Mouse (Mus musculus): ENCODE data around the gene Cdh8. TPM values are rescaled to one million over a fixed set of nuclear protein-coding genes. Genes with fewer than 3 reads are reported as not detected.

Gene Cdh8
- polyA plus RNA-seq, 1 experiment from 2014 or later, result 64.4 TPM

DNA sequence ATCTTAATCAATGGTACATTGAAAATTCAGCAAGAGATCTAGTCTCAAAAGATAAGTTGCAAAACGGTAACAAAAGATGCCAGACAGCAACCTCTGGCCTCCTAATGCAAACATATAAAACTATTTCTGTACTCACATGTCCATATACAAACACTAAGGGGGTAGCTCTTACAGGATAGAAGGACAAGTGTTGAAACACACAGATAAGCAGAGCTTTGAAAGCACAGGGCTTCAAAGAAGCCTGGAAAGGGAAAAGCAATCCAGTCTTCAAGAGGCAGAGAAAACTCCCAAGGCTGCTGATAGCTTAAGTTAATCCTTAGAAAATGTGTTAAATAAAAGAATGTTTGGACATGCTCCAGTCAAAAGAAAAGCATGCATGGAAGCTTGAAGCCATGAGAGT lies 77.0 kb downstream of the Cdh8 start:
- WGBS, result 50% methylated on average over 1 of the region's 1 CpGs
- no peak overlapping the region for H3K9ac ChIP-seq (ENCODE audit: low read depth, low read length)
- no peaks in the 10 kb centered on the region for H3K4me1 ChIP-seq (ENCODE audit: control insufficient read depth, insufficient read depth, low read length)
- no peaks in the 10 kb centered on the region for H3K36me3 ChIP-seq (ENCODE audit: control insufficient read depth, insufficient read depth, low read length)
- no peak overlapping the region for H3K4me3 ChIP-seq (ENCODE audit: low read depth, low read length)
- H3K27me3 ChIP-seq (ENCODE audit: control insufficient read depth, insufficient read depth, low read depth, low read length), result no peaks in the 10 kb centered on the region
- H3K4me2 ChIP-seq (ENCODE audit: low read length), result no peak overlapping the region
- H3K9me3 ChIP-seq (replicated peaks; ENCODE audit: control insufficient read depth, low read length, poor library complexity, severe bottlenecking), result no peaks in the 10 kb centered on the region
- H3K27ac ChIP-seq (ENCODE audit: low read length), result no peak overlapping the region
- no peak for ATAC-seq

DNA sequence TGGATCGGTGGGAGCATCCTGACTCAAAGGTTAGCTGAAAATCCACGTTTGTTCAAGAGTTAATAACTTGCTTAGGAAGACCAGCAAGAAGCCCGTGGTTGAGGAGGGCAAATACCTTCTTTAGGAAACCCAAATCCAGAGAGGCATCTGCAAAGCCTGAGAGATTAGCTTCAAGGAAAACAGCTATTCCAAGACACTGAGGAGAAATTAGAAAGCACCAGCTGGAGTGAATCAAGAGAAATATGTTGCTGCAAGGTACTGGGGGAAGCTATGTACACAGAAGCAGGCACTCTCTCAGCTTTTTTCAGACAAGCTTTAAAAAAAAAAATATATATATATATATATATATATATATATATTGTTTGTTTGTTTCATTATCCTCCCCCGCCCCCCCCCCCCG lies 88.7 kb downstream of the Cdh8 start:
- Histone ChIP-seq H3K4me1 (ENCODE audit: control insufficient read depth, insufficient read depth, low read length) (no peaks in the 10 kb centered on the region), H3K9me3 (replicated peaks; ENCODE audit: control insufficient read depth, low read length, poor library complexity, severe bottlenecking) (no peaks in the 10 kb centered on the region), H3K27me3 (ENCODE audit: control insufficient read depth, insufficient read depth, low read depth, low read length) (no peaks in the 10 kb centered on the region), H3K36me3 (ENCODE audit: control insufficient read depth, insufficient read depth, low read length) (no peaks in the 10 kb centered on the region), H3K4me2 (ENCODE audit: low read length) (no peak overlapping the region), H3K9ac (ENCODE audit: low read depth, low read length) (no peak overlapping the region), H3K27ac (ENCODE audit: low read length) (no peak overlapping the region), H3K4me3 (ENCODE audit: low read depth, low read length) (no peak overlapping the region)
- ATAC-seq, result no peak
- 78% methylated on average over 5 of the region's 5 CpGs for WGBS

DNA sequence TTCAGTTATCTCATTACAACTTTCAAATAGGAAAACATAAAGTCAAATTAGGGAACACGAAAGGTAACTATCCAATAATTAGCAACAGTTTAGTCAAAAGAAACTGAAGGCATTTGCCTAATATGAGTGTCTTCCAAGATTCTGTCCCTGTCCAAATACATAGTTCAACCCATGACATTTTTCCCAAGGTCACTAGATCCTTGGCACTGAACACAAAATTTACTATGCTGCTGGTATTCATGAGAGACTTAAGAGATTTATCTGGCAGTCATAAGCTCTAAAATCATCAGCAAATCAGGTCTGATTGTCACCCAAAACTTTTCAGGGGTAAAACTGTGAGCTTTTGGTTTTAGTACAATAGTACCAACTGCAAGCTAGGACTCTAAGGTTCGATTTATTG lies 101.7 kb downstream of the Cdh8 start:
- H3K9me3 ChIP-seq (replicated peaks; ENCODE audit: control insufficient read depth, low read length, poor library complexity, severe bottlenecking), result no peaks in the 10 kb centered on the region
- H3K4me1 ChIP-seq (ENCODE audit: control insufficient read depth, insufficient read depth, low read length), result no peaks in the 10 kb centered on the region
- no peak overlapping the region for H3K9ac ChIP-seq (ENCODE audit: low read depth, low read length)
- no peak overlapping the region for H3K4me3 ChIP-seq (ENCODE audit: low read depth, low read length)
- no peak overlapping the region for H3K4me2 ChIP-seq (ENCODE audit: low read length)
- whole genome bisulfite sequencing, result 99% methylated on average over 2 of the region's 2 CpGs
- ATAC-seq, result no peak
- H3K36me3 ChIP-seq (ENCODE audit: control insufficient read depth, insufficient read depth, low read length), result no peaks in the 10 kb centered on the region
- no peaks in the 10 kb centered on the region for H3K27me3 ChIP-seq (ENCODE audit: control insufficient read depth, insufficient read depth, low read depth, low read length)
- H3K27ac ChIP-seq (ENCODE audit: low read length), result no peak overlapping the region

DNA sequence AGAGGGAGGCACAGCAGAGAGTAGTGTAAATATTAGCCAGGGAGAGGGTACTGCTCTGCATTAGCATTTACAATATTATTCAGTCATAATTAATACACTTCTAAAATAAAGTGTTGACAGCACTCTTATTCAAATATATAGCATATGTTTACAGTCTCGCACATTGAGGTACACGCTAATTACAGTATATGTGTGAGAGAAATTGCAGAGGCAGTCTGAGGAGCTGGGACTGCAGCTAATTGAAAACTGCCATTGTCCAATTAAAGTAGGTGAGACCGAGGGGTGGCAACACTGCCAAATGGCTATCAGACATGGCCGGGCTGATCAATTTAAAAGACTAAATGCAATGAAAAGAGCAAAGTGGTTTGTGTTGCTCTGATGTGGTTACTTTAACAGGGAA lies 112.1 kb downstream of the Cdh8 start:
- H3K27me3 ChIP-seq (ENCODE audit: control insufficient read depth, insufficient read depth, low read depth, low read length), result no peaks in the 10 kb centered on the region
- H3K4me2 ChIP-seq (ENCODE audit: low read length), result no peak overlapping the region
- 81% methylated on average over 4 of the region's 4 CpGs for WGBS
- ATAC-seq, result no peak
- no peaks in the 10 kb centered on the region for H3K9me3 ChIP-seq (replicated peaks; ENCODE audit: control insufficient read depth, low read length, poor library complexity, severe bottlenecking)
- no peak overlapping the region for H3K4me3 ChIP-seq (ENCODE audit: low read depth, low read length)
- no peak overlapping the region for H3K9ac ChIP-seq (ENCODE audit: low read depth, low read length)
- H3K4me1 ChIP-seq (ENCODE audit: control insufficient read depth, insufficient read depth, low read length), result no peaks in the 10 kb centered on the region
- H3K36me3 ChIP-seq (ENCODE audit: control insufficient read depth, insufficient read depth, low read length), result no peaks in the 10 kb centered on the region
- H3K27ac ChIP-seq (ENCODE audit: low read length), result no peak overlapping the region

DNA sequence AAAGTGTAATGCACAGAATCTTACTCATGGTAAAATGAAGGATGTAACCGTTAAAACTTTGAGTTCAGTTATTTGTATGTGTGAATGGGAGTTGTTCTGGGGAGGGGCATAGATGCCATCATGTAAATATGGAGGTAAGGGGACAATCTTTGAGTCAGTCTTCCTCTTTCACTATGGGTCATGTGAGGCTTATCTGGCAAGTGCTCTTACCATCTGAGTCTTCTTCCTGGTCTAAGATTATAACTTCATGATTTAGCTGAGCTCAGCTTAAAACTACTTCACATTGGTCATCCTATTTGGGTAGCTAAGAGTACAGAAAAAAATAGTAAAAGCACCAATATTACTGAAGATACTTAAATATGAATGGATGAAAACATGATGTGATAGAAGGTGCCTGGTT lies 126.1 kb downstream of the Cdh8 start:
- Histone ChIP-seq H3K9me3 (replicated peaks; ENCODE audit: control insufficient read depth, low read length, poor library complexity, severe bottlenecking) (no peaks in the 10 kb centered on the region), H3K4me2 (ENCODE audit: low read length) (no peak overlapping the region), H3K27me3 (ENCODE audit: control insufficient read depth, insufficient read depth, low read depth, low read length) (no peaks in the 10 kb centered on the region), H3K4me1 (ENCODE audit: control insufficient read depth, insufficient read depth, low read length) (no peaks in the 10 kb centered on the region), H3K9ac (ENCODE audit: low read depth, low read length) (no peak overlapping the region), H3K36me3 (ENCODE audit: control insufficient read depth, insufficient read depth, low read length) (no peaks in the 10 kb centered on the region), H3K27ac (ENCODE audit: low read length) (no peak overlapping the region), H3K4me3 (ENCODE audit: low read depth, low read length) (no peak overlapping the region)
- ATAC-seq, result no peak
- WGBS, result 88% methylated on average over 1 of the region's 1 CpGs

DNA sequence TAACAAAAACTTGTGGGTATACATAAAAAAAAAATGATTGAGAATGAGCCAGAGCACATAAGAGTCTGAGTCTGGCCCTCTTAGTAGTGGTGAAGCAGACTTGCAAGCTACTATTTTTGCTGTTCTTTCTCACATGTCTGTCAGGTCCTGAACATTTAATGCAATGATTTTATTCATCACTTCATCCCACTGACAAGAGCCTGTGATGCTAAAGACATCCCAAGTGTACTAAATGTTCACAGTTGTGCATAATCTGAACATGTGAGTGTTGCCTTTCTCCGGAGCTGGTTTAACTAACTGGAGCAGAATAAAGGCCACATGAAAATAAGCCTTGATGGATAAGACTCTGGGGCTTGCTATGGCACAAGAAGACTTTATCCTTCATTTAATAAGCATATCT lies 131.2 kb downstream of the Cdh8 start:
- Histone ChIP-seq H3K4me3 (ENCODE audit: low read depth, low read length) (no peak overlapping the region), H3K27me3 (ENCODE audit: control insufficient read depth, insufficient read depth, low read depth, low read length) (no peaks in the 10 kb centered on the region), H3K4me2 (ENCODE audit: low read length) (no peak overlapping the region), H3K27ac (ENCODE audit: low read length) (no peak overlapping the region), H3K36me3 (ENCODE audit: control insufficient read depth, insufficient read depth, low read length) (no peaks in the 10 kb centered on the region), H3K9me3 (replicated peaks; ENCODE audit: control insufficient read depth, low read length, poor library complexity, severe bottlenecking) (no peaks in the 10 kb centered on the region), H3K4me1 (ENCODE audit: control insufficient read depth, insufficient read depth, low read length) (no peaks in the 10 kb centered on the region), H3K9ac (ENCODE audit: low read depth, low read length) (no peak overlapping the region)
- 67% methylated on average over 1 of the region's 1 CpGs for WGBS
- no peak for ATAC-seq

DNA sequence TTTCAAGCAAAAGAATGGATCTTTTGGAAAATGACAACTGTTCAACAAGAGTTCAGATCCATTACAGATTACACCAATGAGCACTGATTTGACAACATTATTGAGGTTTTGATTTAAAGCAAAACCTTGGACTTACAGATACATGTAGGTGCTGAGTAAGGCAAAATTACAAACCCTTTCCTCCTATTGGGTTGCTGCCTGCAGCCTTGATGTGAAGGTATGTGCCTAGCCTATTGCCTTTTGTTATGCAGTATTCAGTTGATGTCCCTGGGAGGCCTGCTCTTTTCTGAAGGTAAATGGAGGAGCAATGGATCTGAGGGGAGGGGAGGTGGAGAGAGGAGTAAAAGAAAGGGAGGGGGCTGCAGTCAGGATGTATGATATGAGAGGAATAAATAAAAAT lies 135.9 kb downstream of the Cdh8 start:
- no peak for ATAC-seq
- Histone ChIP-seq H3K9ac (ENCODE audit: low read depth, low read length) (no peak overlapping the region), H3K9me3 (replicated peaks; ENCODE audit: control insufficient read depth, low read length, poor library complexity, severe bottlenecking) (no peaks in the 10 kb centered on the region), H3K4me3 (ENCODE audit: low read depth, low read length) (no peak overlapping the region), H3K4me1 (ENCODE audit: control insufficient read depth, insufficient read depth, low read length) (no peaks in the 10 kb centered on the region), H3K27me3 (ENCODE audit: control insufficient read depth, insufficient read depth, low read depth, low read length) (no peaks in the 10 kb centered on the region), H3K36me3 (ENCODE audit: control insufficient read depth, insufficient read depth, low read length) (no peaks in the 10 kb centered on the region), H3K27ac (ENCODE audit: low read length) (no peak overlapping the region), H3K4me2 (ENCODE audit: low read length) (no peak overlapping the region)

DNA sequence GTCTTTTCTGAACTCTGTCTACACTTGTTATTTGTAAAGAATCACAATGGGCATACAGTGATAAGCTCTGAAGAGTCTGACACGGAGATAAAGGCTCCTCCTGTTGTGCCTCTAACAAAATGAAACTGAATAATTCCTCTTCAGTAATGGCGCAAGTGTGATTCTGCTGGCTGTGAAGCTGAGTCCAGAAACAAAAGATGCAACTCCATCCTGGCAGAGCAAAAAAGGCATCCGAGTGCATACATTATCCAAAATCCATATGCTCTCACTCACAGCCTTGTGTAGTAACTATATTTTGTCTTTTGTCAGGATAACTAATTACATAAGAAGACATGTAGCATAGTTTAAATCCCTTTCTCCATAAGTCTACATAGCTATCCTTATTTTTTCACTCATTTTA lies 149.1 kb downstream of the Cdh8 start:
- Histone ChIP-seq H3K27me3 (ENCODE audit: control insufficient read depth, insufficient read depth, low read depth, low read length) (no peaks in the 10 kb centered on the region), H3K4me2 (ENCODE audit: low read length) (no peak overlapping the region), H3K27ac (ENCODE audit: low read length) (no peak overlapping the region), H3K4me1 (ENCODE audit: control insufficient read depth, insufficient read depth, low read length) (no peaks in the 10 kb centered on the region), H3K9ac (ENCODE audit: low read depth, low read length) (no peak overlapping the region), H3K9me3 (replicated peaks; ENCODE audit: control insufficient read depth, low read length, poor library complexity, severe bottlenecking) (no peaks in the 10 kb centered on the region), H3K36me3 (ENCODE audit: control insufficient read depth, insufficient read depth, low read length) (no peaks in the 10 kb centered on the region), H3K4me3 (ENCODE audit: low read depth, low read length) (no peak overlapping the region)
- ATAC-seq, result no peak
- WGBS, result 16% methylated on average over 3 of the region's 3 CpGs

DNA sequence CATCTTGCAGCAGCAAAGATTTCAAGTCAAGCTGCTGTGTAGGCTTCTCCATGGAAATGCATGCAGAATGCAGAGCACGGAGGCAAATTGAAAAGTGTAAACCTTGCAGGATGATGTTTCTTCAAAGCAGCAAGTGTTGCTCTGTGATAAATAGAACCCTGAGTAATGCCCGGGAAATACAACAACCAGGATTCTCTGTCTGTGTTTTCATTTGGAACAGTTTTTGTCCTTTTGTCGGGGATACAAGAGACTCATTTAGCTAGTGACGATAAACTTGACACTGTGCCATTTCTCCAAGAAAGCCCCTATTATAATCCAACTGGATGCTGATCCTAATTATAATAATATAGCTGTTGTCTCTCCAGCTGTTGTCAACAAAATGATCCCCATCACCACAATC lies 181.9 kb downstream of the Cdh8 start:
- no peak overlapping the region for H3K4me2 ChIP-seq (ENCODE audit: low read length)
- no peak overlapping the region for H3K27ac ChIP-seq (ENCODE audit: low read length)
- no peak overlapping the region for H3K4me3 ChIP-seq (ENCODE audit: low read depth, low read length)
- no peaks in the 10 kb centered on the region for H3K27me3 ChIP-seq (ENCODE audit: control insufficient read depth, insufficient read depth, low read depth, low read length)
- H3K9me3 ChIP-seq (replicated peaks; ENCODE audit: control insufficient read depth, low read length, poor library complexity, severe bottlenecking), result no peaks in the 10 kb centered on the region
- peaks cover 4% of the 10 kb centered on the region; the same call in 1 of the 2 replicates for H3K4me1 ChIP-seq (ENCODE audit: control insufficient read depth, insufficient read depth, low read length)
- 26% methylated on average over 4 of the region's 4 CpGs for WGBS
- no peaks in the 10 kb centered on the region for H3K36me3 ChIP-seq (ENCODE audit: control insufficient read depth, insufficient read depth, low read length)
- ATAC-seq, result peak; percentile 51
- no peak overlapping the region for H3K9ac ChIP-seq (ENCODE audit: low read depth, low read length)

DNA sequence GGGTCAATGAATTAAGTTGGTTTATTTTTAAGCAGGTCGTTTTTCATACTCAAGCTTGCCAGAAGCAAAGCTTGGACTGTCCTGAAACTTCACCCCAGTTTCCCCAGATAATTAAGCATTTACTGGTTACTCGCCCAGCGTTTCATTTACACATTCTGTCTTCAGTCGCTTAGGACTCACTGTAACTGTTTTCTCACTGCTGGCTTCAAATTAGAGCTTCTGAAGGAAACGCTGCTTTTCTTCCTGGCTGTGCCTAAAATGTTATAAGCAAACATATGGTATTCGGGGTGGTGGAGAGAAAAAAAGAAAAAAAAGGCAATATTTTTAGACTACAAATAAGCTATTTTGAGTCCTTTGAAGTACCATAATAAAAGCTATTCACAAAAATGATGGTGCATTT lies 192.6 kb downstream of the Cdh8 start:
- Histone ChIP-seq H3K9ac (ENCODE audit: low read depth, low read length) (no peak overlapping the region), H3K4me3 (ENCODE audit: low read depth, low read length) (no peak overlapping the region), H3K4me1 (ENCODE audit: control insufficient read depth, insufficient read depth, low read length) (no peaks in the 10 kb centered on the region), H3K27me3 (ENCODE audit: control insufficient read depth, insufficient read depth, low read depth, low read length) (no peaks in the 10 kb centered on the region), H3K9me3 (replicated peaks; ENCODE audit: control insufficient read depth, low read length, poor library complexity, severe bottlenecking) (no peaks in the 10 kb centered on the region), H3K4me2 (ENCODE audit: low read length) (no peak overlapping the region), H3K36me3 (ENCODE audit: control insufficient read depth, insufficient read depth, low read length) (no peaks in the 10 kb centered on the region), H3K27ac (ENCODE audit: low read length) (no peak overlapping the region)
- 64% methylated on average over 6 of the region's 6 CpGs for WGBS
- ATAC-seq, result no peak
